Mouse (Mus musculus) heart, embryonic 16.5 days (tissue): ENCODE data around the gene Zfp697. TPM values are rescaled to one million over a fixed set of nuclear protein-coding genes. Genes with fewer than 3 reads are reported as not detected.
"Not testable (repeated sequence)": the region's sequence is repeated elsewhere in the genome, so short reads cannot be mapped to it uniquely, and the experiment has no call there.

ENCODE experiments used
- ATAC-seq: fragments of 200-750 bp; cut with Nextera tagmentation; replicated peaks from 2 replicates; pipeline ENCODE4 v1.8.0; 2017; ENCODE audit warnings: moderate number of reproducible peaks; ENCODE audit not compliant: insufficient read depth, low FRiP score; ENCODE audit errors: extremely low read depth
- H3K27ac ChIP-seq: fragments of 300-500 bp; sonication (generic); 2 replicates; pipeline ENCODE4 v1.5.1; 2014; ENCODE audit warnings: mild to moderate bottlenecking, low read length, control low read depth, moderate library complexity
- H3K27me3 ChIP-seq: fragments of 300-500 bp; sonication (generic); 2 replicates; pipeline ENCODE4 v1.6.1; 2014; ENCODE audit warnings: low read length, mixed read lengths; ENCODE audit not compliant: control insufficient read depth, insufficient read depth
- H3K36me3 ChIP-seq: fragments of 300-500 bp; sonication (generic); 2 replicates; pipeline ENCODE4 v1.6.1; 2014; ENCODE audit not compliant: control insufficient read depth, insufficient read depth
- H3K4me1 ChIP-seq: fragments of 300-500 bp; sonication (generic); 2 replicates; pipeline ENCODE4 v1.6.1; 2014; ENCODE audit warnings: low read length, mixed read lengths; ENCODE audit not compliant: control insufficient read depth, insufficient read depth
- H3K4me2 ChIP-seq: fragments of 300-500 bp; sonication (generic); 2 replicates; pipeline ENCODE4 v1.6.1; 2014; ENCODE audit warnings: low read depth, mild to moderate bottlenecking, control low read depth, low read length
- H3K4me3 ChIP-seq: fragments of 300-500 bp; sonication (generic); 2 replicates; pipeline ENCODE4 v1.5.1; 2014; ENCODE audit warnings: mild to moderate bottlenecking, control low read depth, low read length
- H3K9ac ChIP-seq: fragments of 300-500 bp; sonication (generic); 2 replicates; pipeline ENCODE4 v1.6.1; 2014; ENCODE audit warnings: low read length, control low read depth
- H3K9me3 ChIP-seq: fragments of 300-500 bp; sonication (generic); replicated peaks from 2 replicates; pipeline ENCODE4 v1.6.1; 2016; ENCODE audit warnings: low read length; ENCODE audit not compliant: control insufficient read depth
- WGBS: fragments of 180-500 bp; shearing (Covaris S2); extraction: QIAGEN DNeasy Blood & Tissue Kit; methylation state at CpG from one replicate; pipeline ENCODE4 v1.1.7; 2014; 5-methylcytosine and 5-hydroxymethylcytosine counted together
- polyA plus RNA-seq: library from polyadenylated mRNA; unstranded; fragments of >200 nt; fragmentation: Nextera tagmentation; extraction: Ambion mirVana; gene quantifications from 2 replicates; pipeline ENCODE4 v1.2.1, GENCODE M21; 2015

The Zfp697 gene
- polyA plus RNA-seq, 1 experiment from 2014 or later = 9.8 TPM

DNA sequence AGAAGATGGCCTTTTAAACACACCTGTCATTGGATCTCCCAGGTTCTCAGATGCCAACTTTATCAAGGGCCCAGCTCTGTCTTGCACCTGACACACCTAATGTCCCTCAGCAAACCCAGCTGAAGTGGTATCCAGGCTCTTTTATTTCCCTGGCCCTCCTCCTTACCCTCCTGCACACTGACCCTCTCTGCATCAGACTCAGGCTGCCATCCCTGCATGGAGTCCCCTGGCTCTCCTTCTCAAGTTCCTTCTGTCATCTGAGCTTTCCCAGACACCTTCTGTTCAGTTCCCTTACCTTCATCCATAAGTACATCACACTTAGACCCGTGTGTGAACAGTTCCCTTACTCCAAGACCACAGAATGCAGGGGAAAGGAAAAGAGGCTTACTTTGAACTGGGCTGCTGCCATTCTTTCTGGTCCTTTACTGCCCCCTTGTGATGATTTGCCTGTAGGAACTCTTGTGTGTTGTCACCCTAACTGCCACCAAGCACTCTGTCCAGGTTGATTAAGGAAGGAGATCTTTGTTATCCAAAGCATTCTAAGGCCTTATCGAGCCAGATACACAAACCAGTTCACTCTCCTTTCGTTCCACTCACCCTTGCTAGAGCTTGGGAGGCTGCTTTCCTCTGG is 61.0 kb downstream of the Zfp697 start:
- WGBS = 13% methylated on average over 3 of the region's 3 CpGs
- not testable (repeated sequence) for H3K9me3 ChIP-seq, ATAC-seq

DNA sequence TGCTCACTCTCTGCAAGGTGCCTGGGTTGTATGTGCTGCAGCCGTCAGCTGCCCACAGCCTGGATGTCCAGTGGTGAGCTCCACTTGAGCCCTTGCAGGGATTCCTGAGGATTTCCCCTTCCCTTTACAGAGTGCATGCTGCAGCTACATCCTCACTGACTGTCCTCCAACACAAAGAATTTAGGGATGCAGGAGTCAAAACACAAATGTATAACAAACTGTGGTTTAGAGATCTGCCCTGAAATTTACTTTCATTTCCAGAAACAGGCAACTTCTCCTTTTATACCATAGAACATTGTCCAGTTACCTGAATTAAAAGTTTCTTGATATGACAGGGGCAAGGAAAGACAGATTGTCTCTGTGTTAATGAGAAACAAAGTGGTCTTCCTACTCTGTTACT is 61.7 kb downstream of the Zfp697 start:
- H3K4me3 ChIP-seq, H3K27ac ChIP-seq, H3K9ac ChIP-seq, ATAC-seq, H3K36me3 ChIP-seq, H3K27me3 ChIP-seq, H3K9me3 ChIP-seq, H3K4me2 ChIP-seq, H3K4me1 ChIP-seq: not testable (repeated sequence)
- WGBS = no CpG with 5 or more reads among the region's 1 CpGs

More for the DNA sequence above, 61.0 kb downstream of the Zfp697 start:
- H3K4me2 ChIP-seq, H3K4me3 ChIP-seq, H3K27ac ChIP-seq, H3K4me1 ChIP-seq, H3K27me3 ChIP-seq, H3K36me3 ChIP-seq, H3K9ac ChIP-seq: not testable (repeated sequence)

DNA sequence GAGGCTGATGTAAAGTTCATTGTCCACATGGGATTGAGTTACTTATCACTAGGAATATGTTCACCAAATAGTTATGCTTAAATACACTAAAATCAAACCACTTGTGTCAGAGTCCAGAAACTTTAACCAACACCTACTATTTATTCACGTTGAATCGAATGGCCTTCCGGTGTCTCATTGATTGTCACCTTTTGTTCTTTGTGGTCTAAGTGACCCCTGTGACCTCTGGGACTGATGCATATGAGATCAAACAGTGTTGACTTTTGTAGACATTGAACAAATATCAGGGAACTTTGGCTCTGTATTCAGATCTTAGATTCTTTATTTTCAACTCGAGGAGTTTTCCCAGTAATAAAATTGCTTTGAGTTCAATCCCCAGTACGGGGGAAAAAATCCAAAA is 71.5 kb downstream of the Zfp697 start:
- 71% methylated on average over 5 of the region's 5 CpGs for WGBS
- not testable (repeated sequence) for H3K4me1 ChIP-seq, H3K9ac ChIP-seq, H3K36me3 ChIP-seq, H3K9me3 ChIP-seq, H3K4me3 ChIP-seq, H3K4me2 ChIP-seq, H3K27me3 ChIP-seq, H3K27ac ChIP-seq, ATAC-seq

DNA sequence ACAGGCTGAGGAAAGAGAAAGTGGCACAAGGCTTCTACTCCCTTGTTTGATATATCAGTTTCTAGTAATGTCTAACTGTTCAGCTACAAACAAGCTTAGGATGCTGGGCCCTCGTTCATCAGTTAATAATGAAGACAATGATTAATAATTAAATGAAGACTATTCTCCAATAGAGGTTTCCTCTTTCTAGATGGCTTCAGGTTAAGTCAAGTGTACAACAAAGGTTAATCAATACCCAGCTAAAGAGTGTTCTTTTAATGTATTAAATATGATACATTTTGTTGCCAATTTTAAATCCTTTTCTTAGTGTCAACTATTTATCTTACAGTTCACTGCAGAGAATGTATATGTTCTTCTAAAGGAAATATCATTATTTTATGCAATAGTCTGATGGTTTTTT is 74.8 kb downstream of the Zfp697 start, which contains the start of gene Gm4450:
Gm4450 (minus strand) TSS at position 101 of the 400 bp plus-strand sequence.
- H3K36me3 ChIP-seq, ATAC-seq, H3K9ac ChIP-seq, H3K4me1 ChIP-seq, H3K4me3 ChIP-seq, H3K27ac ChIP-seq, H3K27me3 ChIP-seq, H3K4me2 ChIP-seq, H3K9me3 ChIP-seq: not testable (repeated sequence)
- no CpG with 5 or more reads among the region's 1 CpGs for WGBS

DNA sequence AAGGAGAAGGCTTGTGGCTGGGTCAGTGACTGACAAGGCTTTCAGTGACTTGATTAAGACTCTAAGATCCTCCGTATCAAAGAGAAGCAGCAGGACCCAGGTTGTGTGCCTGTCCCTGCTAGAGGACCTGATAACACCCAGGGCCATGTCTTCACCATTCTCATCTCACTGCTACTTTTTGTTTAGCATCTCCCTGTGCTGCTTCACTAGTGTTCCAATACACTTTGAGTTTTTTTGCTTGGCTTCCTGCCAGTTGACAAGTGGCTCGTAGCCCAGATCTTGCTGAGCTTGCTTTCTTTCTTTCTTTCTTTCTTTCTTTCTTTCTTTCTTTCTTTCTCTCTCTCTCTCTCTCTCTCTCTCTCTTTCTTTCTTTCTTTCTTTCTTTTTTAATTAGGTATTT is 87.1 kb downstream of the Zfp697 start:
- not testable (repeated sequence) for ATAC-seq, H3K9ac ChIP-seq, H3K4me3 ChIP-seq, H3K36me3 ChIP-seq, H3K4me2 ChIP-seq, H3K9me3 ChIP-seq, H3K27me3 ChIP-seq, H3K27ac ChIP-seq, H3K4me1 ChIP-seq
- no CpG with 5 or more reads among the region's 2 CpGs for WGBS

DNA sequence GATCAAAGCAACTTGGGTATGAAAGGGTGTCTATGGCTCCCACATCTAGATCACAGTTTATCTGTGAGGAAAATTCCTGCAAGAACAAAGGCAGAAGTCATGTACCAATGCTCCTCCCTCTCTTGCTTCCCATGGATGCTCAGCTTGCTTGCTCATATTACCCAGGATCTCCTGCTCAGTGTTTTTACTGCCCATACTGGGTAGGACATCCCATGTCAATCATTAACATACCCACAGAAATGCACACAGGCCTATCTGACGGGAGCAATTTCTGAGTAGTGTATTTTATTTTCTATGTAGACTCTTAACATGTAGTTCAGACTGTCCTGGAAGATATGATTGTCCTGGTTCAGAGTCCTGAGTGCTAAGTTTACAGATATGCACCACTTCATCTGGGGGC is 88.8 kb downstream of the Zfp697 start:
- not testable (repeated sequence) for H3K36me3 ChIP-seq, H3K4me2 ChIP-seq, H3K27ac ChIP-seq, H3K4me1 ChIP-seq, H3K27me3 ChIP-seq, H3K9ac ChIP-seq, H3K9me3 ChIP-seq, ATAC-seq, H3K4me3 ChIP-seq
- no CpG with 5 or more reads among the region's 1 CpGs for WGBS

DNA sequence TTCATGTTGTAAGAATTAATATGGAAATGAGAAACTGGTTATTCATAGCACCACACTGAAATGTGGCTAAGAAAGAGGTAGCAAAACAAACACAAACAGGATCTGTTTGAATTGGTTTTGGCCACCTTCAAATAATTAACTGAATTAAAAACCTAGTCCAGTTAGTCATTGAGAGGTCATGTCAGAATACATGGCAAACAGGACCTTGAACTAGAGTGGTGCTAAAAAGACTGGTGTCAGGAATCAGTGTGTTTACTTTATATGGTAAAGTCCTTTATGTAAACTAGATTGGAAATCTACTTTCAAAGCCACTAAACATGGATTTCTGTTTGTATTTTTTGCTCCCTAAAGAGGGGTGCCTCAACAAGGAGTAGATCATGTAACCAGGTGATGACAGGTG is 89.2 kb downstream of the Zfp697 start:
- not testable (repeated sequence) for H3K27me3 ChIP-seq, H3K4me3 ChIP-seq, H3K9ac ChIP-seq, ATAC-seq, H3K36me3 ChIP-seq, H3K4me1 ChIP-seq, H3K27ac ChIP-seq, H3K4me2 ChIP-seq, H3K9me3 ChIP-seq

DNA sequence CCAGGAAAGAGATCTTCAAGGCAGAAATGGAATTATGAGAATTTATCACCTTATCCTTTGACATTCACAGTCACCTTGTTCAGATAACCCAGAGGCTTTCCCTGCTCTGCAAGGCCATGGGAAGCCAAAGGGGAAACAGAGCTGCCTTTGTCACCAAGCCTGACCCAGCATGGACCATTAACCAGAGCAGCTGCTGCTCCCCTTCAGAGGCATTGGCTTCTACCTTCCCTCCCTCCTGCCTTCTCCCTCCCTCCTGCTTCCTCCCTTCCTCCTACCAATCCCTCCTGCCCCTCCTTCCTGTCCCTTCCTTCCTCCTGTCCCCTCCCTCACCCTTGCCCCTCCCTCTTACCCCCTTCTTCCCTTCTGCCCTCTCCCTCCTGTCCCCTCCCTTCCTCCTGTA is 111.9 kb downstream of the Zfp697 start:
- H3K4me1 ChIP-seq, H3K27ac ChIP-seq, H3K4me3 ChIP-seq, ATAC-seq, H3K27me3 ChIP-seq, H3K9ac ChIP-seq, H3K4me2 ChIP-seq, H3K9me3 ChIP-seq, H3K36me3 ChIP-seq: not testable (repeated sequence)

DNA sequence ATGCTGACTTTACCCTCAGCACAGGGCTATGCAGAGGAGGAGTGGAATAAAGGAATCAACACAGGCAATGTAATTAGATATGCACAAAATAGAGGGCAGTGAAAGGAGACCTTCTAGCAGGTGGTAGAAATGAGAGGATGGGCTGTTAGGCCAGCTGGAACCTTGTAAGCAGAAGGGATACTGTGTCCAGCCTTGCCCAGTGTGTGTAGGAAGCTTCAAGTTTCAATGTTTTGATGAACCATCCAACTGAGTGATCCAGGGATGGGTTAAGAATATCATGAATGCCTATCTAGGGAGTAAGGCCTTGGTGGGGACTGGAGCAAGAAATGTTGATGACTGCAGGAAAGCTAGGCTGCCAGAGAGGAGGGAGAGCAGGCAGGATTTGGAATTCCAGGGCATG is 112.8 kb downstream of the Zfp697 start:
- H3K4me3 ChIP-seq, ATAC-seq, H3K9me3 ChIP-seq, H3K36me3 ChIP-seq, H3K27me3 ChIP-seq, H3K4me2 ChIP-seq, H3K9ac ChIP-seq, H3K27ac ChIP-seq, H3K4me1 ChIP-seq: not testable (repeated sequence)

DNA sequence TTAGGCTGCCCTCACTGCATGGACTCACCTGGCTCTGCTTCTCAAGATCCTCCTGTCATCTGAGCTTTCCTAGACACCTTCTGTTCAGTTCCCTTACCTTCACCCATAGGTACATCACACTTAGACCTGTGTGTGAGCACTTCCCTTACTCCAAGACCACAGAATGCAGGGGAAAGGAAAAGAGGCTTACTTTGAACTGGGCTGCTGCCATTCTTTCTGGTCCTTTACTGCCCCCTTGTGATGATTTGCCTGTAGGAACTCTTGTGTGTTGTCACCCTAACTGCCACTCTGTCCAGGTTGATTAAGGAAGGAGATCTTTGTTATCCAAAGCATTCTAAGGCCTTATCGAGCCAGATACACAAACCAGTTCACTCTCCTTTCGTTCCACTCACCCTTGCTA is 114.5 kb downstream of the Zfp697 start:
- WGBS = no CpG with 5 or more reads among the region's 2 CpGs
- ATAC-seq = not testable (repeated sequence)

More for the DNA sequence above, 114.5 kb downstream of the Zfp697 start:
- H3K36me3 ChIP-seq, H3K9me3 ChIP-seq, H3K27me3 ChIP-seq, H3K27ac ChIP-seq, H3K4me3 ChIP-seq, H3K9ac ChIP-seq, H3K4me2 ChIP-seq, H3K4me1 ChIP-seq: not testable (repeated sequence)
